Mouse (Mus musculus): ENCODE measurements around the gene Fancd2os.

Gene Fancd2os

GRCm38 (mm10) chr6:113600543-113601139 lies at the start of gene Fancd2os:
TSS of gene Fancd2os (minus strand) at chr6:113600715.
- no peak for DNase-seq

- DNase-seq: peak; percentile 90
Observed at GRCm38 (mm10) chr6:113650197-113650640, 49.7 kb upstream of the Fancd2os start.

- no peak for DNase-seq
Observed at GRCm38 (mm10) chr6:113649346-113650196, 49.1 kb upstream of the Fancd2os start.

- DNase-seq: peak; percentile 99
Observed at GRCm38 (mm10) chr6:113644808-113645207, 44.3 kb upstream of the Fancd2os start.

- no peak for DNase-seq
Observed at GRCm38 (mm10) chr6:113643967-113644366, 43.5 kb upstream of the Fancd2os start.

- peak; percentile 90 for DNase-seq
Observed at GRCm38 (mm10) chr6:113643021-113643420, 42.5 kb upstream of the Fancd2os start.

GRCm38 (mm10) chr6:113642605-113643004 lies 42.1 kb upstream of the Fancd2os start:
- DNase-seq: peak; percentile 93

- peak; percentile 84 for DNase-seq
Observed at GRCm38 (mm10) chr6:113639201-113639600, 38.7 kb upstream of the Fancd2os start.

- peak; percentile 100 for DNase-seq
Observed at GRCm38 (mm10) chr6:113638302-113639040, 38.0 kb upstream of the Fancd2os start, which contains the start of gene Irak2. TSS of gene Irak2 (plus strand) at chr6:113638467.

GRCm38 (mm10) chr6:113632863-113633262 lies 32.3 kb upstream of the Fancd2os start:
- DNase-seq: peak; percentile 87

- DNase-seq: peak; percentile 94
Observed at GRCm38 (mm10) chr6:113630322-113630721, 29.8 kb upstream of the Fancd2os start.

GRCm38 (mm10) chr6:113624989-113625770 lies 24.7 kb upstream of the Fancd2os start:
- DNase-seq: peak; percentile 94

GRCm38 (mm10) chr6:113623941-113624751 lies 23.6 kb upstream of the Fancd2os start, which contains the start of gene Vhl:
TSS of gene Vhl (plus strand) at chr6:113623959.
- DNase-seq: peak; percentile 99

GRCm38 (mm10) chr6:113623386-113623785 lies 22.9 kb upstream of the Fancd2os start:
- DNase-seq: no peak

GRCm38 (mm10) chr6:113615489-113615888 lies 15.0 kb upstream of the Fancd2os start:
- no peak for DNase-seq

- DNase-seq: no peak
Observed at GRCm38 (mm10) chr6:113614997-113615396, 14.5 kb upstream of the Fancd2os start.

- no peak for DNase-seq
Observed at GRCm38 (mm10) chr6:113614152-113614551, 13.6 kb upstream of the Fancd2os start.

- no peak for DNase-seq
Observed at GRCm38 (mm10) chr6:113612258-113612969, 11.9 kb upstream of the Fancd2os start.

- DNase-seq: no peak
Observed at GRCm38 (mm10) chr6:113609293-113609692, 8.8 kb upstream of the Fancd2os start.

- DNase-seq: no peak
Observed at GRCm38 (mm10) chr6:113608871-113609270, 8.4 kb upstream of the Fancd2os start.

- DNase-seq: no peak
Observed at GRCm38 (mm10) chr6:113605224-113605545, 4.7 kb upstream of the Fancd2os start.

Data from heart, adult 11 months (tissue).